Mouse (Mus musculus): Measurements from ENCODE around the gene Rspry1. TPM values are rescaled to one million over a fixed set of nuclear protein-coding genes. Genes with fewer than 3 reads are reported as not detected.

Gene Rspry1
- polyA plus RNA-seq, 1 experiment from 2014 or later = 54.1 TPM

DNA sequence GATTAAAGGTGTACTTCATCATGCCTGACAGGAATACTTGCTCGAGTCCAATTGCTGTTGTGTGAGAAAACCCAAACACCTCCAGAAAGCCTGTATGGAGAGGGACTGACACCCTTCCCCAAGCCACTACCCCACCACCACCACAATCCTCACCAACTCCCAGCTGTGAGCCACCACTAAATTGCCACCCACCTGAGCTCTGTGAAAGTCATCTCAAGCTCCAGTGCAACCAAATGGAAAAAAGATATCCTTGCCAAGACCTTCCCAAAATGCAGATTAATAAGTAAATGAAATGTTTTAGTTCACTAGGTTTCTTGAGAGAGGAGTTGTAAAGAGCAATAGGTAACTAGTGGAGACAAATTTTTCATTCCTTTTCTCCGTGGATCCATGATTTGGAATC lies 63.0 kb downstream of the Rspry1 start:
- Histone ChIP-seq H3K9ac (no peak overlapping the region), H3K27me3 (no peaks in the 10 kb centered on the region), H3K4me1 (replicated peaks) (peaks cover 29% of the 10 kb centered on the region), H3K27ac (replicated peaks) (no peak overlapping the region), H3K4me3 (no peak overlapping the region), H3K4me2 (no peak overlapping the region), H3K9me3 (no peaks in the 10 kb centered on the region), H3K36me3 (peaks cover 33% of the 10 kb centered on the region)
- 90% methylated on average over 2 of the region's 2 CpGs for WGBS
- no peak for ATAC-seq (ENCODE audit: low read depth)

- peaks cover 36% of the 10 kb centered on the region for H3K36me3 ChIP-seq
- peak; percentile 100 for ATAC-seq (ENCODE audit: low read depth)
- peak within 1 kb of the TSS; percentile 96 for H3K27ac ChIP-seq (replicated peaks)
- H3K27me3 ChIP-seq = no peaks in the 10 kb centered on the region
- H3K4me1 ChIP-seq (replicated peaks) = peaks cover 29% of the 10 kb centered on the region
- peak within 1 kb of the TSS; percentile 61 for H3K4me2 ChIP-seq
- H3K9ac ChIP-seq = peak within 1 kb of the TSS; percentile 96
- peak within 1 kb of the TSS; percentile 94 for H3K4me3 ChIP-seq
- under 1% methylated on average over 74 of the region's 74 CpGs for WGBS
- no peaks in the 10 kb centered on the region for H3K9me3 ChIP-seq
Observed at GRCm38 (mm10) chr8:94666456-94667308, 64.9 kb downstream of the Rspry1 start, which contains the start of gene Arl2bp. Gene Arl2bp, plus strand, starts transcription at chr8:94666600.

GRCm38 (mm10) chr8:94674384-94674783 lies 72.6 kb downstream of the Rspry1 start:
- H3K36me3 ChIP-seq = peaks cover 58% of the 10 kb centered on the region
- H3K4me2 ChIP-seq = no peak overlapping the region
- no peak overlapping the region for H3K27ac ChIP-seq (replicated peaks)
- H3K4me3 ChIP-seq = no peak overlapping the region
- ATAC-seq (ENCODE audit: low read depth) = no peak
- H3K9ac ChIP-seq = no peak overlapping the region
- WGBS = 77% methylated on average over 5 of the region's 5 CpGs
- no peaks in the 10 kb centered on the region for H3K9me3 ChIP-seq
- peaks cover 13% of the 10 kb centered on the region; the same call in 1 of the 2 replicates for H3K4me1 ChIP-seq (replicated peaks)
- no peaks in the 10 kb centered on the region for H3K27me3 ChIP-seq

DNA sequence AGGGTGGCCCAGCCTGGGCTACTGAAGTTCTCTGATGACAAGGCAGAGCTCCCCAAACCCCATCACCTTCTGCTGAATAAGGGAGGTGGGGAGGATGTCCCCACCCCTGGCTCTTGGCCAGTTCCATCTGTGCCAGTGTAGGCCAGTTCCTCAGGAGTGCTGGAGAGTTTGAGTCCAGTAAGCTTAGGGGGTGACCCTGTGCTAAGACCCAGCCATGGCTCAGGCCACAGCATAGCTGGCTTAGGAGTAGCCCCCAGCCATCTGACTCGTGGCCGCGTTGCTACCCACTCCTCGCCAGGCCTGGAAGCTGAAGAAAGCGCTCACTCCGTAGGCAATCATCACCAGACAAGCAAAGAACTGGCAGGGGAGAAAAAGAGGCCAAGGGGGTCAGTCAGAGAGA lies 74.2 kb downstream of the Rspry1 start:
- WGBS = 77% methylated on average over 6 of the region's 6 CpGs
- Histone ChIP-seq H3K36me3 (peaks cover 45% of the 10 kb centered on the region), H3K4me3 (no peak overlapping the region), H3K27me3 (no peaks in the 10 kb centered on the region), H3K9me3 (no peaks in the 10 kb centered on the region), H3K4me2 (no peak overlapping the region), H3K9ac (no peak overlapping the region), H3K27ac (replicated peaks) (no peak overlapping the region), H3K4me1 (replicated peaks) (peaks cover 11% of the 10 kb centered on the region; the same call in 1 of the 2 replicates)
- no peak for ATAC-seq (ENCODE audit: low read depth)

- Histone ChIP-seq H3K4me1 (replicated peaks) (peaks cover 11% of the 10 kb centered on the region; the same call in 1 of the 2 replicates), H3K36me3 (peaks cover 19% of the 10 kb centered on the region), H3K27ac (replicated peaks) (peak overlapping the region; percentile 75), H3K9ac (no peak overlapping the region), H3K4me3 (no peak overlapping the region), H3K9me3 (no peaks in the 10 kb centered on the region), H3K27me3 (no peaks in the 10 kb centered on the region), H3K4me2 (no peak overlapping the region)
- 48% methylated on average over 9 of the region's 9 CpGs for WGBS
- ATAC-seq (ENCODE audit: low read depth) = no peak
Observed at GRCm38 (mm10) chr8:94678582-94678981, 76.8 kb downstream of the Rspry1 start.

GRCm38 (mm10) chr8:94680414-94680813 lies 78.7 kb downstream of the Rspry1 start:
- Histone ChIP-seq H3K36me3 (0 out of 2 replicates have a peak, but pooled peaks cover 4% of the 10 kb centered on the region), H3K9ac (no peak overlapping the region), H3K4me2 (no peak overlapping the region), H3K9me3 (no peaks in the 10 kb centered on the region), H3K27me3 (no peaks in the 10 kb centered on the region), H3K4me3 (no peak overlapping the region), H3K4me1 (replicated peaks) (peaks cover 11% of the 10 kb centered on the region; the same call in 1 of the 2 replicates), H3K27ac (replicated peaks) (no peak overlapping the region)
- no peak for ATAC-seq (ENCODE audit: low read depth)
- WGBS = 86% methylated on average over 3 of the region's 3 CpGs

DNA sequence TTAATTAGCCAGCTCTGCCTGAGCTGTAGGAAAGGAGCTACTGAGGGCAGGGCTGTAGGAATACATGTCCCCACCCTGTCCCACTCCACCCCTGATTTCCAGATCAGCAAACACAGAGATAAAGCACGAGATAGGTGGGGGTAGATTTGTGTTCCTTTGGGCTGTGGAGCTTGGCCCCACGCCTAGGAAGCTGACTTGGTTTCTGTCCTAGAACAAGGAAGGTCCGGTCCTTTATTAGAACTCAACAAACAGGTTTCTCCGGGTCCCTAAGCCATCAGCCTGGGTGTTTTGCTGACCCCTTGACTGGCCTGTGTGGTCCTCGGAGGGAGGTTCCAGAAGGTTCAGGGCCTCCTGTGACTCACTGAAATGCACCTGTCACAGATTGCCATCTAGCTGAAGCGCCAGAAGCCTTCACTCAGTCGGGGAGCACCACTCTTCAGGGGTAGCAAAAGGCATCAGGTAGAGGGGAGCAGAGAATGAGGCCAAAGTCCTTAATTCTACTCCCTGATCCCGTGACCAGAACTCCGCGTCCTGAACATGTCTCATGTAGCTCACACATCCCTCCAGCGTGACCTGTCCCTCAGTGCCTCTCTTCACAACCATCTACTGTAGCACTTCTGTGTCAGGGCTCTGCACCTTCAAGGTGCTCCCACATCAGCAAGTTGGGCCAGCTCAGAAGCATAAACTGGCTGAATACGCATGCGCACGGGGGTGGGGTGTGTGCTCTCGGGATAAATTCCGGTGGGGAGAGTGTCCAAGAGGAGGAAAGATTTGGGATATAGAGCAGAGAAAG lies 81.2 kb downstream of the Rspry1 start:
- WGBS = 84% methylated on average over 16 of the region's 16 CpGs
- H3K27me3 ChIP-seq = no peaks in the 10 kb centered on the region
- ATAC-seq (ENCODE audit: low read depth) = no peak
- H3K4me2 ChIP-seq = no peak overlapping the region
- no peak overlapping the region for H3K27ac ChIP-seq (replicated peaks)
- H3K9ac ChIP-seq = no peak overlapping the region
- no peak overlapping the region for H3K4me3 ChIP-seq
- 0 out of 2 replicates have a peak, but pooled peaks cover 7% of the 10 kb centered on the region for H3K4me1 ChIP-seq (replicated peaks)
- no peaks in the 10 kb centered on the region for H3K36me3 ChIP-seq
- no peaks in the 10 kb centered on the region for H3K9me3 ChIP-seq

DNA sequence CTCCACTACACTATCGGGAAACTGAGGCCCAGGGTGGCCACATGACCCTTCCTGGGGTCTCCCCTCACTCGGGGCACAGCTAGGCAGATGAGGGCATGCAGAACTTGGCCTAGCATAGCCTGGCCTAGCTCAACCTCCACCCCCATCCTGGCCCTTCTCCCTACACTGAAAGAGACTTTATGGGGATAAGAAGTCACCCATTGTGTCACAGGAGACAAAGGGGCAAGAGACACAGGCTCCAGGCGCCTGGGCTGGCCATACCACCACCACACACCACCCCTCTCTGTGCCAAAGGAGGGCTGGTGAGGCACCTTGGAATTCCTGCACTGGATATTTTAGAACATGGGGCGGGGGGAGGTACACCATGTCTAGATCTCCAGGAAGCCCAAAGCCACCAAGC lies 82.5 kb downstream of the Rspry1 start:
- ATAC-seq (ENCODE audit: low read depth) = no peak
- 0 out of 2 replicates have a peak, but pooled peaks cover 3% of the 10 kb centered on the region for H3K4me1 ChIP-seq (replicated peaks)
- no peaks in the 10 kb centered on the region for H3K36me3 ChIP-seq
- no peak overlapping the region for H3K4me2 ChIP-seq
- H3K4me3 ChIP-seq = no peak overlapping the region
- WGBS = 73% methylated on average over 4 of the region's 4 CpGs
- no peak overlapping the region for H3K9ac ChIP-seq
- no peaks in the 10 kb centered on the region for H3K27me3 ChIP-seq
- H3K9me3 ChIP-seq = no peaks in the 10 kb centered on the region
- H3K27ac ChIP-seq (replicated peaks) = no peak overlapping the region

- Histone ChIP-seq H3K36me3 (no peaks in the 10 kb centered on the region), H3K4me1 (replicated peaks) (0 out of 2 replicates have a peak, but pooled peaks cover 3% of the 10 kb centered on the region), H3K4me3 (no peak overlapping the region), H3K27me3 (no peaks in the 10 kb centered on the region), H3K9me3 (no peaks in the 10 kb centered on the region), H3K9ac (no peak overlapping the region), H3K27ac (replicated peaks) (no peak overlapping the region), H3K4me2 (no peak overlapping the region)
- WGBS = 81% methylated on average over 9 of the region's 9 CpGs
- no peak for ATAC-seq (ENCODE audit: low read depth)
Observed at GRCm38 (mm10) chr8:94685953-94686352, 84.2 kb downstream of the Rspry1 start.

GRCm38 (mm10) chr8:94694701-94695100 lies 93.0 kb downstream of the Rspry1 start:
- H3K9me3 ChIP-seq = no peaks in the 10 kb centered on the region
- no peak for ATAC-seq (ENCODE audit: low read depth)
- no peak overlapping the region for H3K9ac ChIP-seq
- no peak overlapping the region for H3K4me3 ChIP-seq
- H3K27me3 ChIP-seq = peaks cover 70% of the 10 kb centered on the region
- no peaks in the 10 kb centered on the region for H3K36me3 ChIP-seq
- 2% methylated on average over 6 of the region's 6 CpGs for WGBS
- H3K4me2 ChIP-seq = peak overlapping the region; percentile 73; the same call in 1 of the 2 replicates
- peaks cover 25% of the 10 kb centered on the region for H3K4me1 ChIP-seq (replicated peaks)
- H3K27ac ChIP-seq (replicated peaks) = no peak overlapping the region

DNA sequence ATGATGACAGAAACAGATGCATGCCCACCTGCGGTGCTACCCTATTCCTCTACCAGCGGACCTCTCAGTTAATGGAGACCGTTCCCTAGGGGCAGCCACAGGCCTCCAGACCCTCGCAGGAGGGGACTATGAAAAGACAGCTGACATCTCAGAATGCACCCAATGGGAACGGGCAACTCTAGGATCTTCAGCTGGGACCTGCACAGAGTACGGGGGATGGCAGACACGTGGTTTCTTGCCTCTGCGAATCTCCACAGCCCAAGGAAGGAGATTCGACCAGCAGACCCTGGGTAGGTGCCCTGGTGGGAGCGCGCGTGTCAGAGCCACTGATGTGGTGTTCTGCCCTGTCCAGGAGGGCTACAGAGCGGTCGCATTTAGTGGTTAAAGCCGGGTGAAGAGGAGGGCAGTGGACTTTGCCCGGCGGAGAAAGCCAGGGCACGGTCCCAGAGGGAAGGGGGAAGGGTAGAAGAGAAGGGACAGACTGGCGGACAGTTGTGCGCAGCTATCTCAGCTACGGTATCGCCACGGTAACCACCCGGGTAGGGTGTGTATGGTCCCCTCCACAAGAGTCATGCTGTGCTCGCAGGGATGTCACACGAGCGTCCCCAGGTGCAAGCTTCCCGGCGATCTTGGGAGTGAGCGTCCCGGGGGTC lies 93.7 kb downstream of the Rspry1 start:
- Histone ChIP-seq H3K4me2 (peak overlapping the region; percentile 73), H3K4me3 (peak overlapping the region; percentile 43), H3K36me3 (no peaks in the 10 kb centered on the region), H3K4me1 (replicated peaks) (peaks cover 25% of the 10 kb centered on the region), H3K9me3 (no peaks in the 10 kb centered on the region), H3K27ac (replicated peaks) (no peak overlapping the region), H3K9ac (peak overlapping the region; percentile 32), H3K27me3 (peaks cover 72% of the 10 kb centered on the region)
- WGBS = under 1% methylated on average over 31 of the region's 31 CpGs
- peak; percentile 62 for ATAC-seq (ENCODE audit: low read depth)

All from neural tube, embryonic 13.5 days (tissue).